Mouse (Mus musculus) megakaryocyte-erythroid progenitor cell, adult 5-6 weeks (primary cell): ENCODE measurements around the gene Atf3. TPM values are rescaled to one million over a fixed set of nuclear protein-coding genes. Genes with fewer than 3 reads are reported as not detected.
A peak's percentile ranks its signal among the peaks of the same experiment; 100 is the strongest.
"Not testable (repeated sequence)": the region's sequence is repeated elsewhere in the genome, so short reads cannot be mapped to it uniquely, and the experiment has no call there.

ENCODE experiments used
- ATAC-seq: replicated peaks from 2 replicates; pipeline ENCODE4 v1.8.0; 2016; ENCODE audit warnings: mild to moderate bottlenecking, inconsistent platforms; ENCODE audit not compliant: severe bottlenecking, poor library complexity, low FRiP score, low TSS enrichment
- total RNA-seq, 2 experiments: library from RNA; stranded (forward) in 1 of 2; stranded (reverse) in 1 of 2; fragments of 200-1000, 215-1000 nt in 1 of 2; fragments of >200 nt in 1 of 2; fragmentation: Nextera tagmentation in 1 of 2; gene quantifications; 2 replicates each; pipeline ENCODE4 v1.2.3; 2014 to 2017

Atf3 gene
- total RNA-seq, 2 experiments from 2014 or later: 18.5 TPM; not detected in 1

DNA sequence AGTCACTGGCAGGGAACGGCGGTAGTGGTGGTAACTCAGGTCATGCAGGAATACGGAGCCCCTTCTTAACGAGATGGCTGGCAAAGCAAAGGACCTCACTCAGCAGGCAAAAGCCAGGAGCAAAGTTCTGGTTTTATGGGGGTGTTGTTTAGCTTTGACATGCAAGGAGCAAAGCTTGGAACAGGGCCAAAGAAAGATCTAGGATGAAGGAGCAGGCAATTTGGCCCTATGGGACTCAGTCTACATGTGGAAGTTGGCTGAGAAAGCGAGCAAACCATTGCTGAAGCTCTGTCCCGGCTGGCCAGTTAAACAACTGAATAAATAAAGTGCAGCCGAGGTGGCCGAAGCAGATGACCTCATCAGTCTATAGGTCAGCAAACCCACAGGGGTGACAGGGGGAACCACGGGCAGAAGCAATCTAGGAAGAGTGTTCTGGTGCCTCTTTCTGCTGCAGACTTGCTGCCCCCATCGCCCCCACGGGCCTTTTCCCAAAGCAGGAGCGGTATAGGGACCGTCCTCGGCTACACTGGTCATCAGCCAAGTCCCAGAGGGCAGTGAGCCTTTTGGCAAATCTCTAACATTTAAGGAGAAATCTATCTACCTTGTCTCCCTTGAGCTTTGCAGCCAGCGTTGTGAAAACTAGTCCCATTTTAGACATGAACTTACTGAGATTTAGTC, 39.2 kb downstream of the Atf3 start:
- no peak for ATAC-seq

DNA sequence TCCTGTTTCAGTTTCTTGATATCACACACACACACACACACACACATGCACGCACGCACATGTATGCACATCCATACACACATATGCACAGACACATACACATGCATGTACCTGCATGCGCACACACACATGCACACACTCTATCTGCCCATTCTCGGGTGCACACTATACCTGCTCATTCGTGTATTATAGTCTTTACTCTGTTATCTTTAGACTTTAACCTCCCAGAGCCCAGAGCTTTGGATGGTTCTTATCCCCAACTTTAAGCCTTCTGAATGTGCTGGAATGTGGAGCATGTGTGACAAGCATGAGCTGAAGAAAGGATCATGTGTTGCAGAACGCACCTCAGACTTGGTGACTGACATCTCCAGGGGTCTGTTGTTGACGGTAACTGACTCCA, 41.0 kb downstream of the Atf3 start:
- ATAC-seq: no peak

DNA sequence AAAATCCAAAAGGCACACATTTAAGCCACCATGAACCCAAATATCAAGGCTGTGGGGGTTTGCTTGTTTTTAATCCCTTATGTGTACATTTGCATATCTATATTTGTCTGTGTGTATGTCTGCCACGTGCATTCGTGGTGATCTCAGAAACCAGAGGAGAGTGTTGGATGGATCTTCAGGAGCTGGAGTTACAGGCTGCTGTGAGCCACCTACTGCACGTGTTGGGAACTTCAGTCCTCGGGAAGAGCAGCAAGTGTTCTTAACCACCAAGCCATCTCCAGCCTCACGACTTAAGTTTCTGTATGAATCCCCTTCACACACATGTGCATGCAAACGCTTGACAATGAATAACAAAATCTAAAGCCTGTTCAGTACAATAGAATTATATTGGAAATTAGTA, 45.4 kb downstream of the Atf3 start:
- ATAC-seq: peak; percentile 75

DNA sequence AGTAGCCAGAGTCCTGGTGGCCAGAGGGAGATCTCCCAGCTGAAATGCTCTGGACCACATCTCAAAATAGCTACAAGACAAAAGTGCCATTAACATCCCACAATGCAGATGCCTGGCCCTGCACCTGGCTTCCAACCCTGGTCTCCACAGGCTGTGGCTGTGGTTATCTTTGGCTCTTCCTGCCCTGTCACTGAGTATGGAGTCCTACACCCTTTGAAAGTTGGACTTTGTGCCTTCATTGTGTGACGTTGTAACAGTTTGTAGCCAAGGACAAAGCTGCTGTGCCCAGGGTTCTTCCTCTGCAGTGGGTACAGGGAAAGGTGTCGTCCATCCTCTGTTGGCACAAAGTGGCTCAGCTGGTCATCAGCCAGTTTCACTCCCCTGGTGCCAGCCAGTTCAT, 47.4 kb downstream of the Atf3 start:
- no peak for ATAC-seq

DNA sequence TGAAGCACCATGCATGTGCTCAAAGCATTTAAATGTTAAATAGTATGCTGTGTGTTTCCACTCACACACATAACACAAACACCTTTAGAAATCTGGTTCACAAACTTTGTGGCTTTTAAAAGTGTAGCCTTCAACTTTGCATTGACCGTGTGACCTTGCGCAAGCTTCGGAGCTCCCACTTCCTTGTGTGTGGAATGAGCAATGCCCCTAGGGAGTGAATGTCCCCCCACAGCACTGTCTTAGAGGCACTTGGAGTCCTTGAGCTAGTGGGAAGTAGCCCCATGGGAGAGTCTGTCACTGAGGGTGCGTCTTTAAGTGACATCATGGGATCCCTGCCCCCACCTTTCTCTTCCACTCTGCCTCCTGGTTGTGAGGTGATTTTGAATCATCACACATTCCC, 51.6 kb downstream of the Atf3 start:
- no peak for ATAC-seq

DNA sequence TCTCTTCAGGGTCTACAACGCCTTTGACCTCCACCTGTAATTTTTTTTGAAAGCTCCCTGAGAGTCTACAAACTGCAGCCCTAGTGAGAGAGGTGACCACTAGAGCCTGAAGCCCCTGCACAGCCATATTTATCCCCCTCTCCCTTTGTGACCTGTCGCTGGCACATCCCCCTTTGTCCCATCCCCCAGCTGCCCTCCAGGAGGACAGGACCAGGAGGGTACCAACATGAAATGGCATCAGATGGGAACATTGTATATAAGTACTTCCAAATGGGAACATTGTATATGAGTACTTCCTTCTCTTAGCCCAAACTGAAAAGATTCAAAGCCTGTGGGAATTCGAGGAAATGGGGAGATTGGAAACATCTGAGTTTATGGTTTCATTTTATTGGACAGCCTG, 53.1 kb downstream of the Atf3 start, which contains the start of gene Fam71a:
Fam71a (minus strand) TSS at position 101 of the 400 bp plus-strand sequence.
- no peak for ATAC-seq

DNA sequence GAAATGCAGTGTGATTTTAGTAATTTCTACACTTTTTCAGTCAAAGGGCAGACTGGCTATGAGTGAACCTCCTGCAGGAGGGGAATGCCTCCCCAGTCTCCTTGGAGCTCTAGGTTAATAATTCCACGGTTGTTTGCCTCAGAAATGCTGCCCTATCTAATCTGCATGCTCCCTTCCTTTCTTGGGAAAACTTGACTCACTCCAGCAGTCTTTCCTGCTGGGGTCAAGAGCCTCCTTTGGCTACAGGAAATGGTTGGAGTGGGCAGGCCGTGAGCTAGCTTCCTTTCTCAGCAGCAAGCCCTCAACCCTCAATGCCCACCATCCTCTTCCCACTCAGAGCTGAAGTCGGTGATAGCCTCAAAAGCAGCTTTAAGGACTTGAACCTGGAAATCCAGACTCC, 63.5 kb downstream of the Atf3 start:
- no peak for ATAC-seq

DNA sequence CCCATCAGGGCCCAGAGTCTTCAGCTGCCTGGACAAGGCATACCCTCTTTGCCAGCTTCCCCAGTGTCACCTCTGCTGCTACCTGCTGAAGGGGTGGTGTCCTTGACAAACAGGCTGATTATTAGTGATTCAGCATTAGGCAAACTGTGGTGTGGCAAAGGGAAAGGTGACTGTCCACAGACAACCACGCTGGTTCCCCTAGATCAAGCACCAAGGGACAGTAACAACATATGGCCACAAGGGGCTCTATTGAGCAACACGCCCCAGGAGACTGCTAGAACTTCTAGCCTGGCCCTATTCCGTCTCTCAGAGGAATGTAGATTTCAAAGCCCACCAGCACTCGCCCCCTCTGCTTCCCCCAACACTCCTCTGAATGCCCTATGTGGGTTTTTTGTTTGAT, 64.8 kb downstream of the Atf3 start:
- peak; percentile 96 for ATAC-seq

DNA sequence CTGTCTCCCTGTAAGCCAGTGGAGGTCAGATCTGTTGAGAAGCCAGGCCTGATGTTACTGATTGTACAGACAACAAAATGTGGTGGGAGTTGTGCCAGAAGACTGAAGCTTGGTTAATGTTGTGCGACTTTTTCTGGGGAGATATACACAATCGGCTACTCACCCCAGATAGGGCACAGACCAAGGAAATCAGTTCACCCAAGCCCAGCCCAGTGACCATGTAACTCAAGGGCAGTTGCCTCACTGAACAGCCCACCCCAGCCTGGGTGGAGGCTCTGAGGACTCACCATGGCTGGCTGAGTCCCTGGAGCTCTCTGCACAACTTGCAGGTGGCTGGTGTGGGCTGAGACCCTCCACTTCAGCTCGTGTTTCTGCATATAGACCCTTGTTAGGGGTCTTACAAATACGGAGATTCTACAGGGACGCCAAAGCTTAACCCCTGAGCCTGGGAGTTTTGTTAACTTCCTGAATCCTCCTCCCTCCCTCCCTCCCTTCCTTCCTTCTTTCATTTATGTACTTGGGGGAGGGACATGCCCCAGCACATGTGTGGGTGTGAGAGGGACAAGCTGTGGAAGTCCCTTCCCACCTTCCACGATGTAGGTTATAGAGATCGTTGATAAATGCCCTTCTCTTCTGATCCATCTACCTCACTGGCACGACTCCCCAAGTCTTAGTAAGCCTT, 66.8 kb downstream of the Atf3 start:
- no peak for ATAC-seq

DNA sequence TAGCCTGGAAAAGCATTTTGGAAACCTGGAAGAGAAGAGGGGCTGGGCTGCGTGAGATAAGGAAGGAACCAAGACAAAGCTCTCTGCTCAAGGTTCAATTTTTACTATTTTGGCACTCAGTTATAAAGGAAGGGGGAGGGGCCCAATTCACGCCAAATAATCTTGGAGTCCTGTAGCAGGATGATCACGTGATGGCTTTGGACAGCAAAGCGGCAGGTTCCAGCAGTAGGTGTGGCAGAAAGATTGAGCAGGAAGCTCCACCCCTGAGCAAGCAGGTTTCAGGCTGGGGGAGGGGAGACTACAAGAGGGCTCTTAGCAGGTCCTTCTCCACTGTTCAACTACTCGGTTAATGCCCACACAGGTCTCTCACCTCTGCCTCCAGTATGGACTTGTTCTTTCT, 68.3 kb downstream of the Atf3 start:
- ATAC-seq: not testable (repeated sequence)

DNA sequence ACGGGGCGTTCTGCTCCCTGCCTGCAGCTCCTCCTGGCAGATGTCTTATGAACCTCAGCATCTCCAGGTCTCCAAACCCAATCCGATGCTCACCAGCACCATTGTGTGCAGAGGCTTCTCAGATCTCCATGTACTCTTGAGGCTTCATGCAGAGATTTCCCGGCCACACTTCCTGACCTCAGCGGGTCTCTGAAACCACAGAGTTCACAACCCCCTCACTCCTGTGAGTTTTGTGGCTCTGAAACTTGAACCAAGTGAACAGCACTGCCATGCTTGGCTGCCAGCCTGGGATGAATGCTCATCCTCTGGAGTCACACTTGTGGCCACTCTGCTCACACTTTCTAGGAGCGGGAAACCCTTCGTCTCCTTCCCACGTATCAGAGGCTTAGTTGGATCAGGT, 76.9 kb downstream of the Atf3 start:
- ATAC-seq: no peak

DNA sequence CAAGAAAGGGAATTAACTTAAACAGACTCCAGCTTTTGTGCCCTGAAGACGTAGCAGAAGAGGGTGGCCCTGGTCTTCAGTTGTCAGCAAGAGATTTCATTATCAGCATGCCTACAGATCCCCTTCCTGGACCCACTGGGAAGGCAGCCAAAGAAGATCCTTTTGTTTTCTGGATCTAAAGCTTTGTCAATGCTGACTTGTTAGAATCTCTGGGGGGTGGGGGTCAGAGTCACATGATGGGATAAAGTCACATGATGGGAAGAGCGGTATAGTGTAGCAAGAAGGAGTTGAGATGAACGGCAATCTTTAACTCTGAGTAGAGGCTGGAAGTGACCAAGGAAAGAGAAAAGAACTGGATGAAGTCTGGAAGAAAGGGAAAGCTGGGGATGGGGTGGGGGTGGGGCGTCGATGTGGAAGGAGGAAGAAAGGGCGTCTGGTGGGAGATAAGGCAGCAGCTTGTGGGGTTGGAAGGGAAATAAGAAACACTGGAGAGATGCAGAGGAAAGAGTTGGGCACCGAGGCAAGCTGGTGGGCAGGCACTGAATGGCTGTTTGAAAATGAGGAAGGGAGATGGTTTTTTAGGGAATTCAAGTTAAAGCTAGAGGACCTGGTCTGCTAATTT, 78.9 kb downstream of the Atf3 start:
- peak; percentile 85 for ATAC-seq

DNA sequence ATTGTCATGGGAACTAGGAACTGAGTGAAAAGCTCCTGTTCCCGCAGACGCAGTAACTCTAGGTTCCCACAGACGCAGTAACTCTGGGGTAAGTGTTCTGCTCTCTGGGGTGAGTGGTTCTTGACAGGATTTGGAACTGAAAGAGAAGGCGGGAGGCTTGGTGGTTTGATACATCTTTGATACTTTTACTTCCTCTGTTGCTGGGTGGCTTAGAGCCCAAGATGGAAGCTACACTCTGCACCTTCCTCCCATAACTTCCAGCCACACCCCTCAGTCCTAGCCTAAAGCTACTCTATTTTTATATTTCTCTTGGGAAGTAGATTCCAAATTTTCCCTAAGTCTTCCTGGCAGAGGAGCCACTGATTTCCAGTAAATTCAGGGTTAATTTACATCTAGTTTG, 79.4 kb downstream of the Atf3 start:
- ATAC-seq: no peak

DNA sequence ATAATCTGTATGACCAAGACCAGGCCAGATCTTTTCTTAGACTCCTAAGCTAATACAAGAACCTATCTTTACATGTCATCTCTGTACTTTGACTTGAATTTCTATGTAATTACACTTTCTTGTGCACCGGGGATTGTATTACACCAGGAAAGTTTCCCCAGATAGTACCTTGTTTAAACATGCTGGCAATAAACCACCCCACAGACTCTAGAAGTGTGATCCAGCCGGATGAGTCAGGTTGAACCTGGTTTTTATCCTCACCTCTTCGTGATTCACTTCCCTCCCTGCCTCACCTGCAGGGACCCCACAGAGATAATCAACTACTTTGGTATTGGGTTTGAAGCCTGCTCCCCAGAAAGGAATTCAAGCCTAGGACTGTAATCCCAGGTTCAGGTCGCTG, 82.4 kb downstream of the Atf3 start:
- ATAC-seq: no peak

DNA sequence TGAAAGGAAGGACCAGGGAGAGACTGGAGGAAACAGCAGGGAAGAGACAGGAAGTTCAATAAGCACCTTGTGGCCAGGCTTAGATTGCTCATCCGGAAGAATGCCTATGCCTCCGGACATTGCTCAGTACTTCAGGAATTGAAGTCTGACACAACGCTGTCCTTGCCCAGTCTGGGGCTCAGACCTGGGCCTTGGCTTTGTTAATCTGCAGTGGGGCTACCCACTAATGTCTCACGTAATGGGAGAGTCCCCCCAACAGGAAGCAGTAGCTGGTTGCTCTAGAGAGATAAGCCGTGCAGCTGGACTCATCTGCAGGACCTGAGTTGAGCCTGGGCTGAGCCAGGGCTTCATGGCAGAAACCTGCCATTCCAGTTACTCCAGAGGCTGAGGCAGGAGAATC, 84.9 kb downstream of the Atf3 start:
- ATAC-seq: peak; percentile 85

DNA sequence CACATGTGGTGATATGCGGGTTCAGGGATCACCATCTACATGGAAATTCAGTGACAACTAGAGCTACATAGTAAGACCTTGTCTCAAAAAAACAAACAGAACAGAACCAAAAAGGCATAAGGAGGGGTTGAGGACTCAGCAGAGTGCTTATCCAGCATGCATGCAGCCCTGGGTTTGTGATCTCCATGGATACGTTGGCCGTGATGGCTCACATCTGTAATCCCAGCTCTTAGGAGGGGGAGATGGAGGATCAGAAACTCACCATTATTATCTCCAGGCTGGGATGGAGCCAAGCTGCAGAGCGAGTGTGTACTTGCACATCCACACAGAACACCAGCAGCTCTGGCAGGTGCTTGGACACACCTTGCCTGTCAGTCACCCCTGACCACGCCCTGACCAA, 85.6 kb downstream of the Atf3 start:
- no peak for ATAC-seq

DNA sequence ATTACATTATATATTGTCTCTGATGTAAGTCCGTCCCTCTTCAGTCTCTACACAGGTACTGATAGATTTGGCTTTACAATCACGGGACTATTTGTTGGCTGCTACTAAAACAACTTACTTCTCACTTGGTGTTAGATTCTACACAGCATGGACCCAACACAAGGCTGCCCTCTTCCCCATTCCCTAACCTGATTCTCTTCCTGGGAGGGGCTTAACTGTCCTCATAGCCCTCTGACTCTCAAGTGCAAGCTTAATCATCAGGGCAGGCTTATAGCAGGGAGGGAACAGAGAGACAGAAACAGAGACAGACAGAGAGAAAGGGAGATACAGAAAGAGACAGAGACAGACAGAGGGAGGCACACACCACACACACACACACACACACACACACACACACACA, 86.1 kb downstream of the Atf3 start:
- ATAC-seq: no peak

DNA sequence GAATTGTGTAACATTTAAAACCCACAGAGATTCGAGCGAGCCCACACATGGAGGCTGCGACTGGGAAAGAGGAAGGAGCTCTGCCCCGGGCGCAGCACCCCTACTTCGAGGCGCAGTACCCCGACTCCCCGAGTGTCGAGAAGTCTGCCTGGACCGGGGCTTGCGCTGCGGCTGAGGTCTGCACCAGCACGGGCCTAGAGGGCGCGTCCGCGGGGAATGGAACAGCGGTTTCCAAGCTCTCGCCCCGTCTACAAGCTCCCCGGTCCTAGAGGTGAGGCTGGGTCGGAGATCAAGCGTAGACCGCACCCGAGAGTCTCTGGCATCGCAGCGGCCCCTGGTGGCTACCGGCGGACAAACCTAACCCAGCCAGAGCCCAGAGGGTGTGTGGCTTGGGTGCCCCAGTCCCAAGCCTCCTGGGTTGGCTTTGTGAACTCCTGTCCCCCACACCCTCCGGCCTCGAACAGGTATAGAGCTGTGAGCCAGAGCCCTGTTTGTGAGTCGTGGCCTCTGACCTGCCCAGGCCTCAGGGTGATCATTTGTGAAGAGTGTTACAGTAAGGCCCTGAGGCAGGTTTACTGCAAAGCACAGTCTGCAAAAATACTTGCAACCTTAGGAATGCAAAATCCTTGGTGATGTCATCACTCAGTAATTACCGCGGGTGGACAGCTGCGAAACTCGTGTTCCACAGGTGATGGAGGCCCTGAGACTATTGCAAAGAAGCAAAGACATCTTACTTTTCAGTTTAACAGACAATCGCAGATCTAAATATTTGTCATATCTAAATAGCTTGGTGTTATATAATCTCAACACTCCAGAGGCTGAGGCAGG, 91.8 kb downstream of the Atf3 start:
- peak; percentile 100 for ATAC-seq

DNA sequence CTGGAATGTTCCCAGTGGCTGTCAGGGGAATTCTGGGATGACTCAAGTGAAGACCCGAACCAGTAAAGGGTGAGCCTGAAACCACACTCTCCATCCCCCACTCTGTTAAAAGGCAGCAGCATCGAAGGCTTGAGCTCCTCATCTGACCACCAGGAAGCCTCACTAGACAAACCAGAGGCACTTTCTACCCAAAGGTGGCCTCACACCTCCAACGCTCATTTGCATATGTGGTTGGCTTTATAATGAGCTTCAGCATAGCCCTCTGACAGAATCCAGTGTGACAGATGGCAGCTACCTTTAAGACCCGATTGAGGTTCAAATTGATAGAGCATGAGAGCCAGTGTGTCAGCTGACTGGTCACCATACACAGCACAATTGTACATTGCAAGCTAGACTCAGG, 93.6 kb downstream of the Atf3 start:
- ATAC-seq: no peak

DNA sequence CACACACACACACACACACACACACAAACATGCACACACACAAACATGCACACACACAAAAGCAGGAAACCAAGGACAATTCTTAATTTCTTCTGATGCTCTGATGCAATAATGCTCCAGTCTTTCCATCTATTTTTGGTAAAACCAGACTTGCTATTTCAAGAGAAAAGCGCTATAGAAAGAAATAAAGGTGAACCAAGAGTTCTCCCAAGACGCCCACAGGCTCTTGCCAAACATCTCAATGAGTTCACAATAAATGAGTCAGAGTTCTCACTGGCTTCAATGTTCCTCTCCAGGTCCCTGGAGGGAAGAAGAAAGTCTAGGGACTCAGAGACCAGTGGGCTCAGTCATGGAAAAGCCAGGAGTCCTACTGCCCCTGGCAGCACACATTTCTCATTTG, 94.1 kb downstream of the Atf3 start:
- ATAC-seq: no peak
